ENCODE assay signal across 8 mouse cellular contexts in the genomic region with DNA sequence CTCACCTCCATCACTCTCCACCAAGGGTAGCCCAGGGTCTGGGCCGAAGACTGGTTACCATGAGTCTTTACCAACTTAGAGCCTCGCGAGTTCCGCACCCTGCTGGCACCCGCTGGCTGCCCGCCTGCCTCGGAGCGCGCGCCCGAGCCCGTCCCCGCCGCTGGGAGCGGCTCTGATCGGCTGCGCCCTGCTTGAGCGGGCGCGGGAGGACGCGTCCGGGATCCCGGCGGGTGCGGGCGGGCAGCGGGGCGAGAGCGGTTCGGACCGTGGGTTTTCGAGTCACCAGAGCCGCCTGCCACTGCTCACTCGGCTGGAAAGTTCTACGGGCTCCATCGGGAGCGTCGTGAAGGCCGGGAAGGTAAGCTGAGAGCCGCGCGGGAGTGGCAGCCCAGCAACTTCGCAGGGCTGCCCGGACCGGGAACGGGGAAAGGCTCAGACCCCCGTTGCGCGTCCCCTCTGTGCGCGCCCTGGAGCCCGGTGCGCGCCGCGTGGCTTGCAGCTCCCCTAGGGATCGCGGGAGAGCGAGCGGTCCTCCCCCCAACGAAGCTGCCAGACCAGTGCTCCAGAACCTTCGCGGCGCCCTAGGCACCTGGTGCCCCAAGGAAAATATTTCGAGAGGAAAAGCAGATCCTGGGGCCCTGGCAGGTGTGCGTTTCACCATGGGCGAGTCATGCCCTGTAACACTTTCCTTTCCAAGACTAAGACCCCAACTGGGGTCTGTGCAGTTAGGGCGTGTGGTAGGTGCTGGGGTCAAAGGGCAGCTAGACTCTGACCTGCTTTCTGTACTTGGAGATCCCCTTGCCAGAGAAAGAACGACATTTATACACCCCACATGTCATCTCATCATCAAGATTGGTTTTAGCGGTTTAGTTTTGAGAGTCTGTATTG. TPM values are rescaled to one million over a fixed set of nuclear protein-coding genes. Genes with fewer than 3 reads are reported as not detected.
A peak's percentile ranks its signal among the peaks of the same experiment; 100 is the strongest.
DNase-seq lines count a peak whose midpoint lies in the region; ATAC-seq and TF ChIP-seq lines count a peak whose summit lies in the region.

No protein-coding gene starts in this region.

- peak; percentile 62; the same call in 1 of the 2 replicates for ATAC-seq in heart, embryonic 13.5 days (ENCODE audit: extremely low read depth, insufficient number of reproducible peaks, low FRiP score, low TSS enrichment)
- peak; percentile 82 for ATAC-seq in limb, embryonic 13.5 days (ENCODE audit: low FRiP score, low read depth)
- ATAC-seq in neural tube, embryonic 11.5 days (ENCODE audit: insufficient read depth, low FRiP score, low TSS enrichment): peak; percentile 86
- ATAC-seq in granulocyte monocyte progenitor cell, adult 5-6 weeks (replicated peaks; ENCODE audit: poor library complexity, severe bottlenecking): no peak; the same call in 1 of the 2 replicates

- H3K36me3 ChIP-seq in C2C12 (ENCODE audit: control insufficient read depth, insufficient read depth): no peaks in the 10 kb centered on the region
- H3K36me3 ChIP-seq in heart, embryonic 13.5 days: 0 out of 2 replicates have a peak, but pooled peaks cover 1% of the 10 kb centered on the region
- no peaks in the 10 kb centered on the region for H3K36me3 ChIP-seq in limb, embryonic 13.5 days
- no peaks in the 10 kb centered on the region for H3K36me3 ChIP-seq in neural tube, embryonic 11.5 days (ENCODE audit: control insufficient read depth, insufficient read depth, low read length)

- DNase-seq in cerebellum, postnatal 25 days: peak; percentile 9 to 38
- no peak for DNase-seq in cerebellum, adult 11-12 months
- DNase-seq in embryo, embryonic 9.5 days (ENCODE audit: extremely low spot score): peak; percentile 60
- DNase-seq in neural tube, embryonic 11.5 days (ENCODE audit: low spot score): peak; percentile 58

- no peaks in the 10 kb centered on the region for H3K27me3 ChIP-seq in C2C12 (ENCODE audit: control insufficient read depth, insufficient read depth, insufficient read length)
- H3K27me3 ChIP-seq in heart, embryonic 13.5 days (replicated peaks): peaks cover 16% of the 10 kb centered on the region
- H3K27me3 ChIP-seq in limb, embryonic 13.5 days: peaks cover 29% of the 10 kb centered on the region
- H3K27me3 ChIP-seq in neural tube, embryonic 11.5 days (ENCODE audit: control insufficient read depth, insufficient read depth, low read length): peaks cover 9% of the 10 kb centered on the region

- peak overlapping the region; percentile 95 for H3K9ac ChIP-seq in heart, embryonic 13.5 days
- peak overlapping the region; percentile 73 for H3K9ac ChIP-seq in limb, embryonic 13.5 days
- H3K9ac ChIP-seq in neural tube, embryonic 11.5 days (ENCODE audit: low read length): peak overlapping the region; percentile 53

- peak overlapping the region; percentile 96 for H3ac ChIP-seq in C2C12 (ENCODE audit: control insufficient read depth, insufficient read length, low read depth)

- H3K79me2 ChIP-seq in C2C12 (ENCODE audit: control insufficient read depth, insufficient read depth): peaks cover 64% of the 10 kb centered on the region

- H3K4me1 ChIP-seq in heart, embryonic 13.5 days: peaks cover 27% of the 10 kb centered on the region
- peaks cover 7% of the 10 kb centered on the region; the same call in 1 of the 2 replicates for H3K4me1 ChIP-seq in limb, embryonic 13.5 days
- no peaks in the 10 kb centered on the region for H3K4me1 ChIP-seq in neural tube, embryonic 11.5 days (ENCODE audit: control insufficient read depth, insufficient read depth, low read length)

- H3K79me3 ChIP-seq in C2C12 (ENCODE audit: low read depth): peaks cover 40% of the 10 kb centered on the region

- under 1% methylated on average over 71 of the region's 71 CpGs for WGBS in heart, embryonic 13.5 days
- WGBS in limb, embryonic 13.5 days: 1% methylated on average over 71 of the region's 71 CpGs
- WGBS in neural tube, embryonic 11.5 days: under 1% methylated on average over 65 of the region's 71 CpGs

- H3K4me3 ChIP-seq in C2C12 (ENCODE audit: insufficient read depth, poor library complexity, severe bottlenecking): peak overlapping the region; percentile 50
- H3K4me3 ChIP-seq in heart, embryonic 13.5 days: peak overlapping the region; percentile 77
- H3K4me3 ChIP-seq in limb, embryonic 13.5 days: peak overlapping the region; percentile 57
- H3K4me3 ChIP-seq in neural tube, embryonic 11.5 days (ENCODE audit: low read depth, low read length): peak overlapping the region; percentile 47

- peak overlapping the region; percentile 89 for H3K27ac ChIP-seq in heart, embryonic 13.5 days (replicated peaks)
- H3K27ac ChIP-seq in limb, embryonic 13.5 days: no peak overlapping the region
- no peak overlapping the region for H3K27ac ChIP-seq in neural tube, embryonic 11.5 days (ENCODE audit: low read depth, low read length)

- H3K4me2 ChIP-seq in heart, embryonic 13.5 days: peak overlapping the region; percentile 75
- peak overlapping the region; percentile 97 for H3K4me2 ChIP-seq in limb, embryonic 13.5 days (replicated peaks)
- H3K4me2 ChIP-seq in neural tube, embryonic 11.5 days (ENCODE audit: low read depth): peak overlapping the region; percentile 99

- TF ChIP-seq CTCF in C2C12 (IDR thresholded peaks at IDR 0.05; ENCODE audit: control insufficient read depth, insufficient read depth, insufficient read length): no peak

- H3K9me3 ChIP-seq in heart, embryonic 13.5 days: no peaks in the 10 kb centered on the region
- H3K9me3 ChIP-seq in limb, embryonic 13.5 days: no peaks in the 10 kb centered on the region
- H3K9me3 ChIP-seq in neural tube, embryonic 11.5 days (ENCODE audit: control insufficient read depth, low read length): no peaks in the 10 kb centered on the region

TF ChIP-seq in C2C12, 6 proteins besides CTCF, POLR2A, EP300 and RAD21:
- no peak for TF ChIP-seq CEBPB (IDR thresholded peaks at IDR 0.05; ENCODE audit: low read depth)
- no peak for TF ChIP-seq MYOG (IDR thresholded peaks at IDR 0.05; ENCODE audit: control insufficient read depth, extremely low read depth, insufficient read length)
- TF ChIP-seq MYOD1 (IDR thresholded peaks at IDR 0.05; ENCODE audit: control insufficient read depth, insufficient read length, low read depth): no peak
- TF ChIP-seq FOSL1 (IDR thresholded peaks at IDR 0.05; ENCODE audit: insufficient read depth, low read length, poor library complexity, severe bottlenecking): no peak
- TF ChIP-seq MAX (IDR thresholded peaks at IDR 0.05): no peak
- TF ChIP-seq USF1 (IDR thresholded peaks at IDR 0.05; ENCODE audit: low read depth): no peak

RNA-seq across cellular contexts. Expression of gene Bves, which starts 46.1 kb away (rescaled TPM):
- polyA plus RNA-seq in C2C12 (2012; fragmentation: generic; extraction: Trizol): 35.4 TPM
- 71.7 and 84.7 TPM in 2 replicates for polyA plus RNA-seq in heart, embryonic 13.5 days (2015; fragmentation: Nextera tagmentation; extraction: Ambion mirVana)
- 4.6 and 6.5 TPM in 2 replicates for polyA plus RNA-seq in limb, embryonic 13.5 days (2015; fragmentation: Nextera tagmentation; extraction: Ambion mirVana)
- polyA plus RNA-seq in neural tube, embryonic 11.5 days (2014; fragmentation: Nextera tagmentation; extraction: Ambion mirVana): 3.0 and 3.1 TPM in 2 replicates
- total RNA-seq in granulocyte monocyte progenitor cell, adult 5-6 weeks (2014; fragmentation: Nextera tagmentation): not detected in 2 replicates
- not detected in 2 replicates for total RNA-seq in granulocyte monocyte progenitor cell, adult 5-6 weeks (2017)
